Mouse (Mus musculus) myocyte (in vitro differentiated cells): ENCODE data around the gene Abca17.

Experiments
- CEBPB ChIP-seq: IDR thresholded peaks from 2 replicates; pipeline ENCODE4 v1.6.1; 2011; ENCODE audit warnings: mild to moderate bottlenecking, moderate library complexity; ENCODE audit not compliant: poor library complexity, insufficient read depth, severe bottlenecking
- E2F4 ChIP-seq: IDR thresholded peaks from one replicate; pipeline ENCODE4 v1.6.1; 2011; ENCODE audit warnings: mild to moderate bottlenecking, control low read depth, moderate library complexity; ENCODE audit not compliant: insufficient read depth
- MAX ChIP-seq: IDR thresholded peaks from one replicate; pipeline ENCODE4 v1.6.1; 2011; ENCODE audit warnings: low read depth, mild to moderate bottlenecking, control low read depth
- MYOD1 ChIP-seq, 3 experiments: IDR thresholded peaks; one replicate each; pipeline ENCODE4 v1.6.1; 2011; ENCODE audit warnings: control low read depth in 2 of 3, low read depth in 2 of 3, mild to moderate bottlenecking in 2 of 3, moderate library complexity in 1 of 3; ENCODE audit not compliant: insufficient read length in 2 of 3, control insufficient read depth in 1 of 3
- MYOG ChIP-seq, 3 experiments: IDR thresholded peaks; one replicate each; pipeline ENCODE4 v1.6.1; 2011; ENCODE audit warnings: control low read depth in 2 of 3, low read depth in 2 of 3, mild to moderate bottlenecking in 2 of 3; ENCODE audit not compliant: insufficient read length in 2 of 3, control insufficient read depth in 1 of 3, insufficient read depth in 1 of 3
- POLR2A ChIP-seq: IDR thresholded peaks from one replicate; pipeline ENCODE4 v1.6.1; 2011; ENCODE audit warnings: low read depth, mild to moderate bottlenecking, control low read depth, moderate library complexity; ENCODE audit not compliant: insufficient read length
- POLR2AphosphoS2 ChIP-seq: IDR thresholded peaks from one replicate; pipeline ENCODE4 v1.6.1; 2011; ENCODE audit warnings: low read depth, control low read depth; ENCODE audit not compliant: insufficient read length
- REST ChIP-seq: IDR thresholded peaks from one replicate; pipeline ENCODE4 v1.6.1; 2011; ENCODE audit warnings: mild to moderate bottlenecking, control low read depth, moderate library complexity; ENCODE audit not compliant: insufficient read depth, insufficient read length
- SRF ChIP-seq: IDR thresholded peaks from one replicate; pipeline ENCODE4 v1.6.1; 2011; ENCODE audit warnings: low read depth; ENCODE audit not compliant: control insufficient read depth, insufficient read length
- TCF12 ChIP-seq: IDR thresholded peaks from one replicate; pipeline ENCODE4 v1.6.1; 2011; ENCODE audit warnings: mild to moderate bottlenecking, control low read depth; ENCODE audit not compliant: poor library complexity, insufficient read depth, severe bottlenecking
- TCF3 ChIP-seq: IDR thresholded peaks from one replicate; pipeline ENCODE4 v1.6.1; 2011; ENCODE audit warnings: low read depth, control low read depth; ENCODE audit not compliant: insufficient read length
- USF1 ChIP-seq: IDR thresholded peaks from one replicate; pipeline ENCODE4 v1.6.1; 2011; ENCODE audit warnings: low read depth, mild to moderate bottlenecking, control low read depth, moderate library complexity

GRCm38 (mm10) chr17:24236479-24236878 lies 114.4 kb downstream of the Abca17 start:
- TF ChIP-seq POLR2A (no peak), USF1 (no peak), TCF12 (peak; percentile 15), MAX (no peak), SRF (no peak), REST (no peak), E2F4 (no peak), POLR2AphosphoS2 (no peak), CEBPB (no peak), MYOD1 (IDR thresholded peaks at IDR 0.05; ENCODE audit: control insufficient read depth in 1 of 3, insufficient read length in 2 of 3, low read depth in 2 of 3) (peak in 2 of 3 experiments; percentile 41 to 78), TCF3 (peak; percentile 68), MYOG (IDR thresholded peaks at IDR 0.05; ENCODE audit: control insufficient read depth in 1 of 3, insufficient read depth in 1 of 3, insufficient read length in 2 of 3, low read depth in 2 of 3) (peak in 2 of 3 experiments; percentile 58 to 74)
